Mouse (Mus musculus) intestine, postnatal 0 days (tissue): ENCODE results near the gene Fbxo21. TPM values are rescaled to one million over a fixed set of nuclear protein-coding genes. Genes with fewer than 3 reads are reported as not detected.
A peak's percentile ranks its signal among the peaks of the same experiment; 100 is the strongest.

ENCODE experiments used
- ATAC-seq: fragments of 200-750 bp; cut with Nextera tagmentation; 2 replicates; pipeline ENCODE4 v1.8.0; 2017; ENCODE audit warnings: mild to moderate bottlenecking, moderate TSS enrichment, moderate library complexity
- H3K27ac ChIP-seq: fragments of 300-500 bp; sonication (generic); 2 replicates; pipeline ENCODE4 v1.5.1; 2014; ENCODE audit warnings: mild to moderate bottlenecking, low read depth, low read length, moderate library complexity
- H3K27me3 ChIP-seq: fragments of 300-500 bp; sonication (generic); replicated peaks from 2 replicates; pipeline ENCODE4 v1.6.1; 2014; ENCODE audit warnings: low read length, mixed read lengths; ENCODE audit not compliant: control insufficient read depth, insufficient read depth
- H3K36me3 ChIP-seq: fragments of 300-500 bp; sonication (generic); 2 replicates; pipeline ENCODE4 v1.6.1; 2014; ENCODE audit warnings: mild to moderate bottlenecking, moderate library complexity; ENCODE audit not compliant: control insufficient read depth, insufficient read depth
- H3K4me1 ChIP-seq: fragments of 300-500 bp; sonication (generic); replicated peaks from 2 replicates; pipeline ENCODE4 v1.6.1; 2014; ENCODE audit warnings: antibody characterized with exemption, low read length, mixed read lengths; ENCODE audit not compliant: control insufficient read depth, insufficient read depth
- H3K4me2 ChIP-seq: fragments of 300-500 bp; sonication (generic); replicated peaks from 2 replicates; pipeline ENCODE4 v1.6.1; 2014; ENCODE audit warnings: low read depth, mild to moderate bottlenecking, moderate library complexity
- H3K4me3 ChIP-seq: fragments of 300-500 bp; sonication (generic); 2 replicates; pipeline ENCODE4 v1.5.1; 2014; ENCODE audit warnings: low read depth, low read length
- H3K9ac ChIP-seq: fragments of 300-500 bp; sonication (generic); 2 replicates; pipeline ENCODE4 v1.6.1; 2014; ENCODE audit warnings: mild to moderate bottlenecking, low read depth, low read length
- H3K9me3 ChIP-seq: fragments of 300-500 bp; sonication (generic); 2 replicates; pipeline ENCODE4 v1.6.1; 2016; ENCODE audit warnings: mixed run types; ENCODE audit not compliant: control insufficient read depth
- CTCF ChIP-seq: sonication (generic); IDR thresholded peaks from 2 replicates; pipeline ENCODE4 v1.5.1; 2016; ENCODE audit warnings: low read depth, mild to moderate bottlenecking, control low read depth, antibody characterized with exemption, moderate library complexity
- WGBS: fragments of 180-500 bp; shearing (Covaris S2); extraction: QIAGEN DNeasy Blood & Tissue Kit; methylation state at CpG from one replicate; pipeline ENCODE4 v1.1.7; 2014; 5-methylcytosine and 5-hydroxymethylcytosine counted together
- polyA plus RNA-seq: library from polyadenylated mRNA; unstranded; fragments of >200 nt; fragmentation: Nextera tagmentation; extraction: Ambion mirVana; gene quantifications from 2 replicates; pipeline ENCODE4 v1.2.1, GENCODE M21; 2015

The Fbxo21 gene
- polyA plus RNA-seq, 1 experiment from 2014 or later: 20.7 TPM

DNA sequence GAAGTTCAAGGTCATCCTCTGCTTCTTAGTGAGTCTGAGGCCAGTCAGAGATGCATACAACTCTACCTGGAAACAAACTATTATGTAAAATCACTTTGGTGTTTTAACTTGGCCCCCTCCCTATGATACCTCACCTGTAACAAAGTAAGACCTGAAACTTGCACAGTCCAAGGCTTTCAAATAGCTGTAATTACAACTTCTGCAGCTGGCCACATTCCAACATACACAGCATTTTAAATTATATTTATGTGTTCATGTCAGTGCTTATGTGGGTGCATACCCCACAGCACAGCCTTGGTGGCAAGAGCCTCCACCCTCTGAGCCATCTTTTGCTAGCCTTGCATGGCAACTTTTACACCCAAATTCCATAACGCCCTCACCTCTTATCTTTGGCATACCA, 58.1 kb downstream of the Fbxo21 start:
- H3K27me3 ChIP-seq: peaks cover 4% of the 10 kb centered on the region
- no peak for ATAC-seq
- no peak for TF ChIP-seq CTCF
- H3K4me1 ChIP-seq: no peaks in the 10 kb centered on the region
- no peak overlapping the region for H3K4me3 ChIP-seq
- 86% methylated on average over 1 of the region's 1 CpGs for WGBS
- no peak overlapping the region for H3K9ac ChIP-seq
- no peak overlapping the region for H3K27ac ChIP-seq
- no peaks in the 10 kb centered on the region for H3K9me3 ChIP-seq
- no peaks in the 10 kb centered on the region for H3K36me3 ChIP-seq
- H3K4me2 ChIP-seq: no peak overlapping the region

- Histone ChIP-seq H3K27me3 (no peaks in the 10 kb centered on the region), H3K4me2 (no peak overlapping the region), H3K27ac (no peak overlapping the region), H3K36me3 (no peaks in the 10 kb centered on the region), H3K9me3 (no peaks in the 10 kb centered on the region), H3K4me3 (no peak overlapping the region), H3K4me1 (no peaks in the 10 kb centered on the region), H3K9ac (no peak overlapping the region)
- no peak for ATAC-seq
- no peak for TF ChIP-seq CTCF
- 55% methylated on average over 3 of the region's 3 CpGs for WGBS
These were observed 59.3 kb downstream of the Fbxo21 start for GRCm38 (mm10) chr5:118035786-118036185.

- TF ChIP-seq CTCF: no peak
- Histone ChIP-seq H3K9me3 (no peaks in the 10 kb centered on the region), H3K4me1 (no peaks in the 10 kb centered on the region), H3K27ac (no peak overlapping the region), H3K36me3 (no peaks in the 10 kb centered on the region), H3K9ac (no peak overlapping the region), H3K27me3 (no peaks in the 10 kb centered on the region), H3K4me2 (no peak overlapping the region), H3K4me3 (no peak overlapping the region)
- ATAC-seq: no peak
- 41% methylated on average over 25 of the region's 25 CpGs for WGBS
These were observed 60.6 kb downstream of the Fbxo21 start for GRCm38 (mm10) chr5:118036888-118037797.

DNA sequence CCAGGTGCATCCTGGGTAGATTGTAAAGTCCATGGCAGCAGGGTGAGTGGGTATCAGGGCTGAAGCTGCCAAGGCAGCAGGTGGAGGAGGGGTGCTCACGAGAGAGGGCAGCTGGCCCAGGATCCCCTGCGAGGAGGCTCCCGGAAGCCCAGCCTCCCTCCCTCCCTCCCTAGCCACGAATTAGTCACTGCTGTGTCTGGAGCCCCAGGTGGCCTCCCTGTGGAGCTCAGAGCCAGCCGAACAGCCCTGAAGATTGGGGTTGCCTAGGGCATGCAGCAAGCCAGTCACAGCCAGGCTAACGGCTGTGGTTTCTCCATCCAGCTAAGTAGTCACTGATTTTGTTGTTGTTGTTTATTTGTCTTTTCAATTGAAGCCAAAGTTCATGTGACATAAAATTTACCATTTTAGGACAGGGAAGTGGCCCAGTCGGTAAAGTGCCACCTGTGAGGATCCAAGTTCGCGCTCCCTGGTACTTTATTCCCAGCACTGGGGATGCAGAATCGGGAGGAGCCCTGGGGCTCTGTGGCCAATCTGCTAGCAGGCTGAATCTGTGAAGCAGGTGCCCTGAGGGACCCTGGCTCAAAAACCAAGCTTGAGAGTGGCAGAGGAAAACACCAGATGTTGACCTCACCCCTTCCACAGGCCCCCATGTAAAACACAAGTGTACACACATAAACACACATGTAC, 61.4 kb downstream of the Fbxo21 start:
- Histone ChIP-seq H3K27me3 (no peaks in the 10 kb centered on the region), H3K9ac (no peak overlapping the region), H3K36me3 (no peaks in the 10 kb centered on the region), H3K4me3 (no peak overlapping the region), H3K27ac (no peak overlapping the region), H3K9me3 (no peaks in the 10 kb centered on the region), H3K4me2 (no peak overlapping the region), H3K4me1 (no peaks in the 10 kb centered on the region)
- 16% methylated on average over 10 of the region's 10 CpGs for WGBS
- ATAC-seq: peak; percentile 51; the same call in 1 of the 2 replicates
- TF ChIP-seq CTCF: no peak

- H3K27ac ChIP-seq: no peak overlapping the region
- H3K9ac ChIP-seq: no peak overlapping the region
- WGBS: 51% methylated on average over 12 of the region's 12 CpGs
- H3K36me3 ChIP-seq: no peaks in the 10 kb centered on the region
- H3K4me3 ChIP-seq: no peak overlapping the region
- H3K4me1 ChIP-seq: no peaks in the 10 kb centered on the region
- H3K9me3 ChIP-seq: no peaks in the 10 kb centered on the region
- H3K27me3 ChIP-seq: no peaks in the 10 kb centered on the region
- H3K4me2 ChIP-seq: no peak overlapping the region
- no peak for ATAC-seq
- TF ChIP-seq CTCF: no peak
These were observed 62.7 kb downstream of the Fbxo21 start for GRCm38 (mm10) chr5:118039241-118039668.

DNA sequence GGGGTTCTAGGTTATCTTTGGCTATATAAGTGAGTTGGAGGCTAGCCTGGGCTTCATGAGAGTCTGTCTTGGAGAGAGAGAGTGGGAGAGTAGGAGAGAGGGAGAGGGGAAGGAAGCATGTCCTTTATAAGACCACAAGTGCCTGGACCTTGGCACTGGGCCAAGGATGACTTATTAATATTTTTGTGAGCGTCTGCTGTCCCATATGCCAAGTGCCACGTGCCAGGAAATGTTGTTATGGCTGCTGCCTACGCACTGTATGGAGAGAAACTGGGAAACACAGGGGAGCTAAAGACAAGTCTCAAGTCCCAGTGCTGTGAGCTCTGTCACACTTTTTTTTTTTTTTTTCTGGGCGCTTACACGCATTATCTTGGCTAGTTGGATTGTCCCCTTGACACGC, 66.1 kb downstream of the Fbxo21 start:
- H3K27me3 ChIP-seq: no peaks in the 10 kb centered on the region
- 75% methylated on average over 6 of the region's 6 CpGs for WGBS

More for the DNA sequence above, 66.1 kb downstream of the Fbxo21 start:
- Histone ChIP-seq H3K4me3 (no peak overlapping the region), H3K4me2 (no peak overlapping the region), H3K9me3 (no peaks in the 10 kb centered on the region), H3K9ac (no peak overlapping the region), H3K36me3 (no peaks in the 10 kb centered on the region), H3K4me1 (no peaks in the 10 kb centered on the region), H3K27ac (no peak overlapping the region)
- no peak for TF ChIP-seq CTCF
- ATAC-seq: no peak
